Mouse (Mus musculus): ENCODE results near the gene Tmem255b. TPM values are rescaled to one million over a fixed set of nuclear protein-coding genes. Genes with fewer than 3 reads are reported as not detected.
A peak's percentile ranks its signal among the peaks of the same experiment; 100 is the strongest.

The Tmem255b gene
- polyA plus RNA-seq, 1 experiment from 2014 or later = 0.38 TPM

DNA sequence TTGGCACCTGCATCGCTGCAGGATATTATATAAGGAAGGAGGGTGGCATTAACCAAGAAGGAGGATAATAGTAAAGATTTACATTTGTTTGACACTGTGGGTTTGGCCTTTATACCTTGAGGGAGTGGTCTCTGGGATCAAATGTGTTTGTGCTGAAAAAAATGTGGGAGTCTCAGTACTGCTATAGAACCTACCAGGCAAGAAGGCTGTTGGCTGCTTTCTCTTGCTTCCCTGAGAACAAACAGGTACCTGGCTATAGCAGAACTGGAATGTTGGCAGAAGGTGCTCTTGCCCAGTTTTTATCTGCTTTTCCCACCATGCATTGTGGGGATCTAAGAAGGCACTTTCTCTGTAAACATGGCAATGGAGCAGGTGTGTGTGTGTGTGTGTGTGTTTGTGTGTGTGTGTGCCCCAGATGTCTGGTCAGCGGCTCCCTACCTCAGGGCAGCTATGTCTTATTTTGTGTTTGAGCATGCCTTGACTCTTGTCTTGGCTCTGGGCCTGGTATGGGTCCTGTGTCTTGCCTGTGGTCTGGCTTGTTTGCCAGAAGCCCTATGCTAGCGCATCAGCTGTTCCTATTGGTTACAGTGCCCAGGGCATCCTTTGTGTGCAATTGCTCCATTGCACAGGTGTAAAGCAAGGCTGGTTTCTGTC lies 72.4 kb downstream of the Tmem255b start:
- WGBS = 78% methylated on average over 3 of the region's 3 CpGs
- H3K27ac ChIP-seq (ENCODE audit: poor library complexity, severe bottlenecking) = no peak overlapping the region
- peaks cover 29% of the 10 kb centered on the region for H3K27me3 ChIP-seq (replicated peaks)
- ATAC-seq (ENCODE audit: insufficient number of reproducible peaks, low FRiP score) = no peak
- no peak overlapping the region for H3K4me2 ChIP-seq
- peaks cover 13% of the 10 kb centered on the region; the same call in 1 of the 2 replicates for H3K4me1 ChIP-seq (replicated peaks)
- no peaks in the 10 kb centered on the region for H3K36me3 ChIP-seq
- no peak overlapping the region for H3K9ac ChIP-seq
- H3K4me3 ChIP-seq = no peak overlapping the region
- no peaks in the 10 kb centered on the region for H3K9me3 ChIP-seq (replicated peaks)

DNA sequence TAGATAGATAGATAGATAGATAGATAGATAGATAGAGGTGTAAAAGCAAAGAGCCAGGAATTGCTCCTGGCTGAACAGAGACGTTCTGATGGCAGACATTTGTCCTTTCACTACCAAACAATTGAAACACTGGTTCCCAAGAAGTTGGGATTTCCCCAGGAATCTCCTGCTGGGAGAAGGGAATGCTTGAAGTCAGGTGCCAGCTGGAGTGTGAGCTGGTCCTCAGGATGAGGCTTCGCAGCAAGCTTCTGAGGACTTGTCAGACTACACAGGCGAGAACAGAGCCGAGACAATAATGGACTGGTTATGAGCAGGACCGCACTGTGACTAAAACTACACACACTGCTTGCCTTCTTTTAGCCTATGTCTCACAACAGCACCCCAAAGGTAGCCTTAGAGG lies 77.0 kb downstream of the Tmem255b start:
- H3K4me1 ChIP-seq (replicated peaks) = peaks cover 23% of the 10 kb centered on the region
- no peaks in the 10 kb centered on the region for H3K9me3 ChIP-seq (replicated peaks)
- no peak for ATAC-seq (ENCODE audit: insufficient number of reproducible peaks, low FRiP score)
- peaks cover 8% of the 10 kb centered on the region for H3K27me3 ChIP-seq (replicated peaks)
- no peak overlapping the region for H3K4me3 ChIP-seq
- no peak overlapping the region for H3K4me2 ChIP-seq
- no peak overlapping the region for H3K9ac ChIP-seq
- H3K27ac ChIP-seq (ENCODE audit: poor library complexity, severe bottlenecking) = no peak overlapping the region
- WGBS = 71% methylated on average over 5 of the region's 5 CpGs
- no peaks in the 10 kb centered on the region for H3K36me3 ChIP-seq

DNA sequence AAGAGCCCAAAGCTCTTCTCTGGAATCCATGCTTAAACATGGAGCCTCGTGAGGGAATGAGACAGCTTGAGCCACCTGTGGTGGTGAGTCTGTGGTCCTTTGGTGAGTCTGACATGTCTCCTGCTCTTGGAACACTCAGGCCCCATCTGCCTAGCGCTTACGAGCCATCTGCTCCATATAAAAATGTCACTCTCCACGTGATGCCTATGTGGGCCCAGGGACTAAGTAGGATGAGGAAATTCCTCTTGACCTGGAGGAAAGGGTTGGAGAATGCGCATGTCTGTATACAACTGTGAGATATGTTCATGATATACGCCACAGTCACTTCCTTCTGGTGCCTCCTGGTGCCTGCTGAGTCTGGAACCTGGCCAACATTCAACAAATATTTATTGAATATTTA lies 77.7 kb downstream of the Tmem255b start:
- no peak overlapping the region for H3K4me3 ChIP-seq
- H3K9ac ChIP-seq = no peak overlapping the region
- peaks cover 6% of the 10 kb centered on the region for H3K27me3 ChIP-seq (replicated peaks)
- no peak for ATAC-seq (ENCODE audit: insufficient number of reproducible peaks, low FRiP score)
- H3K27ac ChIP-seq (ENCODE audit: poor library complexity, severe bottlenecking) = no peak overlapping the region
- peaks cover 19% of the 10 kb centered on the region for H3K4me1 ChIP-seq (replicated peaks)
- no peaks in the 10 kb centered on the region for H3K9me3 ChIP-seq (replicated peaks)
- 68% methylated on average over 6 of the region's 6 CpGs for WGBS
- no peaks in the 10 kb centered on the region for H3K36me3 ChIP-seq
- H3K4me2 ChIP-seq = no peak overlapping the region

DNA sequence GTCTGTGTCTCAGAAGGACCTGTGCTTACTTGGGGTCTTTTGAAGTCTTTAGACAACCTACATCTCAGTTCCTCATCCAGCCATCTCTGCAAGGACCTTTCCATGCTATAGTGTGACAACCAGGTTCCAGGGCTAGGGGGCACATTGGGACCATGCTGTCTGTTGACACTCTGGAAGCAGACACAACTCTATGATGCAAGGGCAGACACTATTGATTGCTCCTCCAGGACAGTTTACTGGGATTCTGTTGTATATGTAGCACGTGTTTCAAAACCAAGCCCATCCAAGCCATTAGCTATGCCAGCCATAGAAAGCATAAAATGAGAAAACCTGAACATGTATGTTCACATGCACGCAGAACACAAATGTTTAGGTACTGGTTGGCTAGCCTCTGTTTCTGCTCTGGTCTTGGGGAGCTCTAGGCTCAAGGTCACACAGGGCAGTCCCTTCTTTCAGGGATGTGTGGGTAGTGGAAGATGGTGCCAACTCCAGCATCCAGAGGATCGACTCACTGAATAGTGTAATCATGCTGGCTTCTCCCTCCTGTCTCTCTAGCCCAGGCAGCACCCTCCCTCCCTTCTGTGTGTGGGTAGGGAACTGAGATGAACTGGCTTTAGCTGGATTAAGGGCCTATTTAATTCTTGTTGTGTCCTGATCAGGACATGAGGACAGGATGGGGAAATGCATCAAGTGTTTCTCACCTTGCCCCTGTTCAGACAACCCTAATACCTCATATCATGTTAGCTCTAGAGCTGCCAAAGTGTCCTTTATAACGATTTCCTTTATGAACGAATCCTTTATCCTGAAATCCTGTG lies 78.8 kb downstream of the Tmem255b start:
- no peak overlapping the region for H3K27ac ChIP-seq (ENCODE audit: poor library complexity, severe bottlenecking)
- H3K4me2 ChIP-seq = no peak overlapping the region
- H3K9ac ChIP-seq = no peak overlapping the region
- H3K36me3 ChIP-seq = no peaks in the 10 kb centered on the region
- H3K9me3 ChIP-seq (replicated peaks) = no peaks in the 10 kb centered on the region
- no peaks in the 10 kb centered on the region; the same call in none of the 2 replicates for H3K27me3 ChIP-seq (replicated peaks)
- no peak for ATAC-seq (ENCODE audit: insufficient number of reproducible peaks, low FRiP score)
- peaks cover 18% of the 10 kb centered on the region for H3K4me1 ChIP-seq (replicated peaks)
- WGBS = 67% methylated on average over 5 of the region's 5 CpGs
- H3K4me3 ChIP-seq = no peak overlapping the region

DNA sequence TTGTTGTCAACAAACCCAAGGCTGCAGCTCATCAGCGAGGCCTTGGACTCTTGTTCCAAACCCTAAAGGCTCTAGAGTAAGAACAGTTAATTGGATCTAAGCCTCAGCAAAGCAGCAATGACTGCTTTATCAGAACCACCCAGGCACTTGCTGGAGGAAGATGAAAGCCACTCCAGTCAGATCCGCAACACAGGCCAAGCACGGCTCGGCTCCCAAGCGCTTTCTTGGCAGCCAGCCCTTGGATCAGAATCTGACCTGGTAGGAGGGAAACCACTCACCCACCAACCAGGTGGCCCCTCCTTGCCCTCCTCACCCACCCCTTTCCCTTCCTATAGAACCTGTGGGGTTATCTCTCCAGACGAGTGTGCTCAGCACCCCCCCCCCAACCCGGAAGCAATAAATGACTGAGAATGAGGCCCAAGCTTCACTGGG lies 81.0 kb downstream of the Tmem255b start:
- no peak overlapping the region for H3K9ac ChIP-seq
- H3K27ac ChIP-seq (ENCODE audit: poor library complexity, severe bottlenecking) = 0 out of 2 replicates have a peak overlapping the region, but pooled peaks have one; percentile 40
- no peaks in the 10 kb centered on the region for H3K36me3 ChIP-seq
- H3K4me3 ChIP-seq = no peak overlapping the region
- no peaks in the 10 kb centered on the region; the same call in none of the 2 replicates for H3K27me3 ChIP-seq (replicated peaks)
- H3K4me2 ChIP-seq = no peak overlapping the region
- peak; percentile 69 for ATAC-seq (ENCODE audit: insufficient number of reproducible peaks, low FRiP score)
- H3K4me1 ChIP-seq (replicated peaks) = peaks cover 32% of the 10 kb centered on the region
- no peaks in the 10 kb centered on the region for H3K9me3 ChIP-seq (replicated peaks)
- 36% methylated on average over 7 of the region's 7 CpGs for WGBS

DNA sequence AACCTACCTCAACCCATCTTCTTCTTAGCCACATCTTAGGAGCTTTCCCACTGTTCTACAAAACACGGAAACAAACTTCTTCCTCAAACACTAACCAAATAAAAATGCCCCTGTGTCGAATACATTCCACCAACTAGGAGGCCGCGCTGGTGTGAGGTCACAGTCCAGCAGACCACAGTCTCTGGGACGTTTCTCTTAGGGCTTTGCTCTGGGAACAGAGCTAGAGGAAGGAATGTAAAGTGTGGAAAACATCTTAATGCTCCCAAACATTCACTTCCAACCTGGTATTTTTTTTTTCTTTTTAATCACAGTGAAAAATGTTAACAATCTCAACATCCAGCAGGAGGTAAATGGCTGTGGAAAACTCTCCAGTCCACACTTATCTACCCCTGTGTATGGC lies 81.7 kb downstream of the Tmem255b start:
- peaks cover 35% of the 10 kb centered on the region for H3K4me1 ChIP-seq (replicated peaks)
- no peak overlapping the region for H3K4me3 ChIP-seq
- no peaks in the 10 kb centered on the region for H3K9me3 ChIP-seq (replicated peaks)
- no peaks in the 10 kb centered on the region for H3K36me3 ChIP-seq
- 59% methylated on average over 5 of the region's 5 CpGs for WGBS
- H3K27ac ChIP-seq (ENCODE audit: poor library complexity, severe bottlenecking) = peak overlapping the region; percentile 40; the same call in 1 of the 2 replicates
- H3K27me3 ChIP-seq (replicated peaks) = no peaks in the 10 kb centered on the region; the same call in none of the 2 replicates
- H3K4me2 ChIP-seq = no peak overlapping the region
- no peak overlapping the region for H3K9ac ChIP-seq
- ATAC-seq (ENCODE audit: insufficient number of reproducible peaks, low FRiP score) = no peak

DNA sequence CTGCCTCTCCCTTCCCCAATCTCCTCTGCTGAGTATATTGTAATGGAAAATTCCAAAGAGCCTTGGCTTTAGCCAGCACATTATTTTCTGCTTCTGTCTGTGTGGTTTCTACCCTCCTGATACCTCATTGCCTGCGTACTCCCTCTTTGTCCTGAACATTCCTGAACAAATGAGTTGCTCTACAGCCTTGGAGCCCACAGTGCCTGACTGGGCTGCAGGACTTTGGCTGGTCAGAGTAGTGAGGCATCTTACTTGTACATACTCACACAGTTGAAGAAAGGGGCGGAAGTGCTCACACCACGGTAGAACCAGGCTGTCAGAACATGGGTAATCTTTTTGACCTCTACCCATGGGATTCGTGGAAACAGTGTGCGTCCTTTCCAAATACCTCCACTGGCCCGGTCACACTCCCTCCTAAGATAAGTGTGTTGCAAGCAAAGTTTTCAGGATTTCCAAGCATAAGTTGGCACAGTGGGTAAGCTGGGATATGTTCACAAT lies 82.3 kb downstream of the Tmem255b start:
- no peak overlapping the region for H3K4me3 ChIP-seq
- H3K9me3 ChIP-seq (replicated peaks) = no peaks in the 10 kb centered on the region
- peaks cover 4% of the 10 kb centered on the region for H3K27me3 ChIP-seq (replicated peaks)
- no peak overlapping the region for H3K27ac ChIP-seq (ENCODE audit: poor library complexity, severe bottlenecking)
- no peak overlapping the region for H3K9ac ChIP-seq
- WGBS = 59% methylated on average over 6 of the region's 6 CpGs
- H3K4me1 ChIP-seq (replicated peaks) = peaks cover 41% of the 10 kb centered on the region
- no peak for ATAC-seq (ENCODE audit: insufficient number of reproducible peaks, low FRiP score)
- no peak overlapping the region for H3K4me2 ChIP-seq
- H3K36me3 ChIP-seq = no peaks in the 10 kb centered on the region

Other genes with a start within 250 kb of the Tmem255b start
- gene Grtp1, start 234.6 kb upstream of the Tmem255b start, polyA plus RNA-seq (2016; fragmentation: Nextera tagmentation; extraction: Ambion mirVana) = 19.8 and 22.7 TPM in 2 replicates
- gene Adprhl1, start 181.0 kb upstream of the Tmem255b start, polyA plus RNA-seq (2016; fragmentation: Nextera tagmentation; extraction: Ambion mirVana) = 167 and 180 TPM in 2 replicates
- 28.3 and 29.6 TPM in 2 replicates for gene Dcun1d2, start 147.1 kb upstream of the Tmem255b start, polyA plus RNA-seq (2016; fragmentation: Nextera tagmentation; extraction: Ambion mirVana)
- 34.5 and 41.2 TPM in 2 replicates for gene Tmco3, start 147.0 kb upstream of the Tmem255b start, polyA plus RNA-seq (2016; fragmentation: Nextera tagmentation; extraction: Ambion mirVana)
- gene Tfdp1, start 96.4 kb upstream of the Tmem255b start, polyA plus RNA-seq (2016; fragmentation: Nextera tagmentation; extraction: Ambion mirVana) = 105 and 114 TPM in 2 replicates
- 0.36 TPM in 1 of 2 replicates, not detected in the other for gene Atp4b, start 38.4 kb upstream of the Tmem255b start, polyA plus RNA-seq (2016; fragmentation: Nextera tagmentation; extraction: Ambion mirVana)
- not detected in 2 replicates for gene Grk1, start 30.1 kb upstream of the Tmem255b start, polyA plus RNA-seq (2016; fragmentation: Nextera tagmentation; extraction: Ambion mirVana)
- gene Gas6, start 59.3 kb downstream of the Tmem255b start, polyA plus RNA-seq (2016; fragmentation: Nextera tagmentation; extraction: Ambion mirVana) = 57.1 and 60.7 TPM in 2 replicates
- gene 1700029H14Rik, start 127.3 kb downstream of the Tmem255b start, polyA plus RNA-seq (2016; fragmentation: Nextera tagmentation; extraction: Ambion mirVana) = not detected in 2 replicates
- 35.1 and 41.5 TPM in 2 replicates for gene Rasa3, start 242.4 kb downstream of the Tmem255b start, polyA plus RNA-seq (2016; fragmentation: Nextera tagmentation; extraction: Ambion mirVana)